Mouse (Mus musculus): ENCODE data around the gene Cep164.
"Not testable (repeated sequence)": the region's sequence is repeated elsewhere in the genome, so short reads cannot be mapped to it uniquely, and the experiment has no call there.

Gene Cep164

GRCm38 (mm10) chr9:45828291-45828963 lies at the start of gene Cep164:
Cep164 (minus strand) TSS chr9:45828691.
- peak; percentile 73 to 75 for DNase-seq

GRCm38 (mm10) chr9:45877928-45878327 lies 49.4 kb upstream of the Cep164 start:
- peak in 1 of 2 experiments; percentile 18 for DNase-seq

- no peak for DNase-seq
Observed at GRCm38 (mm10) chr9:45870265-45870664, 41.8 kb upstream of the Cep164 start.

- DNase-seq = no peak
Observed at GRCm38 (mm10) chr9:45869181-45869580, 40.7 kb upstream of the Cep164 start.

- no peak for DNase-seq
Observed at GRCm38 (mm10) chr9:45861813-45862212, 33.3 kb upstream of the Cep164 start.

GRCm38 (mm10) chr9:45859364-45859763 lies 30.9 kb upstream of the Cep164 start:
- no peak for DNase-seq

GRCm38 (mm10) chr9:45854136-45854535 lies 25.6 kb upstream of the Cep164 start:
- DNase-seq = no peak

- DNase-seq = no peak
Observed at GRCm38 (mm10) chr9:45853695-45854094, 25.2 kb upstream of the Cep164 start.

- no peak for DNase-seq
Observed at GRCm38 (mm10) chr9:45851776-45852175, 23.3 kb upstream of the Cep164 start.

GRCm38 (mm10) chr9:45851330-45851729 lies 22.8 kb upstream of the Cep164 start:
- no peak for DNase-seq

GRCm38 (mm10) chr9:45850528-45851155 lies 22.2 kb upstream of the Cep164 start:
- no peak for DNase-seq

GRCm38 (mm10) chr9:45849528-45850408 lies 21.3 kb upstream of the Cep164 start:
- no peak for DNase-seq

- DNase-seq = no peak
Observed at GRCm38 (mm10) chr9:45846891-45847460, 18.5 kb upstream of the Cep164 start.

GRCm38 (mm10) chr9:45846176-45846575 lies 17.7 kb upstream of the Cep164 start:
- DNase-seq = not testable (repeated sequence)

GRCm38 (mm10) chr9:45845541-45845940 lies 17.1 kb upstream of the Cep164 start:
- DNase-seq = no peak

GRCm38 (mm10) chr9:45843780-45844179 lies 15.3 kb upstream of the Cep164 start:
- no peak for DNase-seq

GRCm38 (mm10) chr9:45843007-45843406 lies 14.5 kb upstream of the Cep164 start:
- no peak for DNase-seq

- no peak for DNase-seq
Observed at GRCm38 (mm10) chr9:45841458-45841857, 13.0 kb upstream of the Cep164 start.

GRCm38 (mm10) chr9:45840331-45840730 lies 11.8 kb upstream of the Cep164 start:
- DNase-seq = no peak

GRCm38 (mm10) chr9:45839982-45840300 lies 11.4 kb upstream of the Cep164 start:
- no peak for DNase-seq

- no peak for DNase-seq
Observed at GRCm38 (mm10) chr9:45839139-45839981, 10.9 kb upstream of the Cep164 start.

GRCm38 (mm10) chr9:45838434-45839138 lies 10.1 kb upstream of the Cep164 start, which contains the start of gene Bace1:
Bace1 (plus strand) TSS chr9:45838580.
- DNase-seq = peak in 1 of 2 experiments; percentile 7

Data from spleen, adult 18-20 months (tissue).